Mouse (Mus musculus) midbrain, postnatal 0 days (tissue): ENCODE measurements around the gene Ddx5. TPM values are rescaled to one million over a fixed set of nuclear protein-coding genes. Genes with fewer than 3 reads are reported as not detected.

Source experiments
- ATAC-seq: fragments of 200-750 bp; cut with Nextera tagmentation; 2 replicates; pipeline ENCODE4 v1.8.0; 2017; ENCODE audit warnings: moderate number of reproducible peaks, mild to moderate bottlenecking, moderate TSS enrichment, moderate library complexity; ENCODE audit not compliant: low FRiP score
- DNase-seq: peaks from one replicate; pipeline ENCODE4 v3.0.0-alpha.2; 2015; ENCODE audit warnings: low spot score
- H3K27ac ChIP-seq: fragments of 300-500 bp; sonication (generic); 2 replicates; pipeline ENCODE4 v1.5.1; 2014; ENCODE audit warnings: low read depth, mild to moderate bottlenecking, low read length, mixed read lengths
- H3K27me3 ChIP-seq: fragments of 300-500 bp; sonication (generic); 2 replicates; pipeline ENCODE4 v1.6.1; 2014; ENCODE audit warnings: low read length, control low read depth, mixed read lengths; ENCODE audit not compliant: insufficient read depth
- H3K36me3 ChIP-seq: fragments of 300-500 bp; sonication (generic); 2 replicates; pipeline ENCODE4 v1.6.1; 2014; ENCODE audit warnings: low read length, control low read depth, mixed read lengths; ENCODE audit not compliant: insufficient read depth
- H3K4me1 ChIP-seq: fragments of 300-500 bp; sonication (generic); 2 replicates; pipeline ENCODE4 v1.6.1; 2014; ENCODE audit warnings: mild to moderate bottlenecking, control low read depth, antibody characterized with exemption, low read length, mixed read lengths; ENCODE audit not compliant: insufficient read depth
- H3K4me2 ChIP-seq: fragments of 300-500 bp; sonication (generic); 2 replicates; pipeline ENCODE4 v1.6.1; 2014; ENCODE audit warnings: low read depth, mild to moderate bottlenecking, low read length, mixed read lengths; ENCODE audit not compliant: poor library complexity, severe bottlenecking
- H3K4me3 ChIP-seq: fragments of 300-500 bp; sonication (generic); 2 replicates; pipeline ENCODE4 v1.5.1; 2014; ENCODE audit warnings: low read depth, mild to moderate bottlenecking, low read length, moderate library complexity
- H3K9ac ChIP-seq: fragments of 300-500 bp; sonication (generic); replicated peaks from 2 replicates; pipeline ENCODE4 v1.6.1; 2014; ENCODE audit warnings: mild to moderate bottlenecking, low read length, moderate library complexity, mixed read lengths; ENCODE audit not compliant: poor library complexity, severe bottlenecking
- H3K9me3 ChIP-seq: fragments of 300-500 bp; sonication (generic); 2 replicates; pipeline ENCODE4 v1.6.1; 2016; ENCODE audit warnings: low read length, control low read depth
- CTCF ChIP-seq: IDR thresholded peaks from 2 replicates; pipeline ENCODE4 v1.5.1; 2016; ENCODE audit warnings: antibody characterized with exemption, mild to moderate bottlenecking
- WGBS: fragments of 180-500 bp; shearing (Covaris S2); extraction: QIAGEN DNeasy Blood & Tissue Kit; methylation state at CpG from one replicate; pipeline ENCODE4 v1.1.7; 2014; 5-methylcytosine and 5-hydroxymethylcytosine counted together
- polyA plus RNA-seq: library from polyadenylated mRNA; unstranded; fragments of >200 nt; fragmentation: Nextera tagmentation; extraction: Ambion mirVana; gene quantifications from 2 replicates; pipeline ENCODE4 v1.2.1, GENCODE M21; 2015
- total RNA-seq: library from RNA; depleted of rRNA; stranded (reverse); fragments of >200 nt; gene quantifications from 2 replicates; pipeline ENCODE4 v1.2.3, GENCODE M21; 2014

The Ddx5 gene
- total and polyA plus RNA-seq, 2 experiments from 2014 or later = 301 to 408 TPM

DNA sequence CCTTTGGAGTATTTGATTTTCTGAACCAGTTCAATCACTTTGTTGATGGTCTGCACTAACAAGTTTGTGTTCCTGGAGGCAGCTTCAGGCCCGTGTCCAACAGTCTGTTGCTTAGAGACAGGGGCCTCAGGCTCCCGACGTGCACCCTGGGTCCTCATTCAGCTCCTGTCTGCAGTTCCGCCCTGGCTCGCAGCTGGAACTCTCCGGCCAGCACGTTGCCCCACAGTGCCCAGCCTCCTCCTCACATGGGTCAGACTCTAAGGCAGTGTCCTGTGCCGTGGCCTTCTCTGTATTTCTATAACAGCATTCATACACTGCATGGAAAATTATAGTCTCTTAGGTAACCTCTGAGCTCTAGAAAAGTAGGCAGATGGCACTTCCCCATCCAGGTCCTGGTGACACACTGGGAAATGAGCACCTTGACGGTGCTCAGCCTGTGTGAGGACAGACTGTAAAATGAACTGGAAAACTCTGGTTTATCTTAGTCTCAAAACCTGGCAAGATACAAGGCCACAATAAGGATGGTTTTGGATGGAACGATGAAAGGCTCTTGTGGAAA, 13.2 kb upstream of the Ddx5 start:
- H3K27ac ChIP-seq = no peak overlapping the region
- no peak overlapping the region for H3K9ac ChIP-seq
- H3K4me2 ChIP-seq = no peak overlapping the region
- peaks cover 36% of the 10 kb centered on the region for H3K36me3 ChIP-seq
- H3K4me3 ChIP-seq = no peak overlapping the region
- no peaks in the 10 kb centered on the region for H3K9me3 ChIP-seq
- H3K27me3 ChIP-seq = no peaks in the 10 kb centered on the region
- DNase-seq (peak; percentile 38), ATAC-seq (no peak)
- no peak for TF ChIP-seq CTCF
- WGBS = 76% methylated on average over 10 of the region's 10 CpGs
- no peaks in the 10 kb centered on the region for H3K4me1 ChIP-seq

DNA sequence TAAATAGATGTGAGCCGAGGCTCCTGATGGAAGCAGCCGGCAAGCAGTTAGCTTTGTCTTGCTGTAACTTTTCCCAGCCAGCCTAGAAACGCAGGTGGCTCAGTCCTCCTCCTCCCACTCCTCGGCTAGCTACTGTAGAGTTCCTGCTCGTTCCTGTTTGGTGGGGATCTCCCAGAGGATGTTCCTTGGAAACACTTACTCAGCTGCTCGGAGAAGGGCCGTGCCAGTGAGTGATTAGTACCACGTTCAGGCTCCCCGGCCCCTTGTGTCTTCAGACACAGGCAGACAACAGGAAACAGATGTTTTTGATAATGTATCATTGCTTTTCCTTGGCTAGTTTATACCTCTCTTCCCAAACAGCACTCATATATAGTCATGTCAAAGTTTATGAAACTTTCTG, 6.7 kb upstream of the Ddx5 start:
- Histone ChIP-seq H3K4me1 (no peaks in the 10 kb centered on the region), H3K9me3 (no peaks in the 10 kb centered on the region), H3K4me2 (no peak overlapping the region), H3K9ac (no peak overlapping the region), H3K27ac (no peak overlapping the region), H3K4me3 (no peak overlapping the region), H3K27me3 (no peaks in the 10 kb centered on the region), H3K36me3 (peaks cover 36% of the 10 kb centered on the region)
- 70% methylated on average over 9 of the region's 9 CpGs for WGBS
- TF ChIP-seq CTCF = no peak
- DNase-seq (no peak), ATAC-seq (no peak)

DNA sequence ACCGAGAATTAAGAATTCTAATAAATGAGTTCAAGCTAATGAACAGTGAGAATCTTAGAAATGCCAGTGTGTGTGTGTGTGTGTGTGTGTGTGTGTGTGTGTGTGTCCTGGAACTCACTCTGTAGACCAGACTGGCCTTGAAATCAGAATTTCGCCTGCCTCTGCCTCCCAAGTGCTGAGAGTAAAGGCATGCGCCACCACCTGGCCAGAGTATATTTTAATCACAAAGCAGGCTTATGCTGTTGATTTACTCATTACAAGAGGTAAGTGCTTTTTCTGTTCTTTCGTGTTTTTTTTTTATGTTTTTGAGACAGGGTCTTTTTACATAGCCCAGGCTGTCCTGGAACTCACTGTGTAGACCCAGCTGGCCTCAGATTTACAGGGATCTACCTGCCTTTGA, 4.9 kb upstream of the Ddx5 start:
- H3K9ac ChIP-seq = no peak overlapping the region
- H3K27me3 ChIP-seq = no peaks in the 10 kb centered on the region
- no peaks in the 10 kb centered on the region for H3K4me1 ChIP-seq
- peaks cover 27% of the 10 kb centered on the region for H3K36me3 ChIP-seq
- H3K9me3 ChIP-seq = no peaks in the 10 kb centered on the region
- no peak overlapping the region for H3K4me3 ChIP-seq
- H3K4me2 ChIP-seq = no peak overlapping the region
- ATAC-seq (no peak), DNase-seq (no peak)
- peak; percentile 42 for TF ChIP-seq CTCF
- WGBS = 80% methylated on average over 4 of the region's 4 CpGs
- H3K27ac ChIP-seq = no peak overlapping the region

GRCm38 (mm10) chr11:106789649-106790048, 664 bp upstream of the Ddx5 start:
- no peak for TF ChIP-seq CTCF
- ATAC-seq (no peak), DNase-seq (peak; percentile 69)
- peak overlapping the region; percentile 67 for H3K4me3 ChIP-seq
- no peaks in the 10 kb centered on the region for H3K27me3 ChIP-seq
- peak overlapping the region; percentile 98 for H3K27ac ChIP-seq
- no peaks in the 10 kb centered on the region for H3K9me3 ChIP-seq
- peaks cover 5% of the 10 kb centered on the region; the same call in 1 of the 2 replicates for H3K4me1 ChIP-seq
- peak overlapping the region; percentile 50 for H3K4me2 ChIP-seq
- H3K36me3 ChIP-seq = peaks cover 7% of the 10 kb centered on the region; the same call in 1 of the 2 replicates
- WGBS = 0% methylated on average over 6 of the region's 6 CpGs
- H3K9ac ChIP-seq = peak overlapping the region; percentile 99

- Histone ChIP-seq H3K4me2 (peak overlapping the region; percentile 50), H3K4me1 (peaks cover 5% of the 10 kb centered on the region; the same call in 1 of the 2 replicates), H3K27me3 (no peaks in the 10 kb centered on the region), H3K36me3 (peaks cover 11% of the 10 kb centered on the region), H3K4me3 (peak overlapping the region; percentile 67), H3K27ac (peak overlapping the region; percentile 98), H3K9ac (peak overlapping the region; percentile 99), H3K9me3 (no peaks in the 10 kb centered on the region)
- no peak for TF ChIP-seq CTCF
- peak; percentile 88 for ATAC-seq
- peak; percentile 98 for DNase-seq
- WGBS = under 1% methylated on average over 59 of the region's 79 CpGs
These were observed 785 bp downstream of the Ddx5 start for GRCm38 (mm10) chr11:106788026-106788774.
